Mouse (Mus musculus): ENCODE measurements around the gene Gm20388. TPM values are rescaled to one million over a fixed set of nuclear protein-coding genes. Genes with fewer than 3 reads are reported as not detected.

The Gm20388 gene
- total and polyA plus RNA-seq, 2 experiments from 2014 or later: 17.3 TPM; not detected in 1

GRCm38 (mm10) chr8:120372684-120373083 is 462.0 kb downstream of the Gm20388 start:
- Histone ChIP-seq H3K27ac (ENCODE audit: low read depth) (no peak overlapping the region), H3K27me3 (ENCODE audit: control insufficient read depth, insufficient read depth, low read length) (no peaks in the 10 kb centered on the region), H3K4me2 (ENCODE audit: low read depth, low read length) (no peak overlapping the region), H3K9ac (replicated peaks; ENCODE audit: low read depth, low read length) (no peak overlapping the region), H3K9me3 (replicated peaks; ENCODE audit: control insufficient read depth, low read length) (no peaks in the 10 kb centered on the region), H3K4me3 (ENCODE audit: low read depth, low read length) (no peak overlapping the region), H3K36me3 (replicated peaks; ENCODE audit: control insufficient read depth, insufficient read depth, low read length) (no peaks in the 10 kb centered on the region), H3K4me1 (ENCODE audit: control insufficient read depth, insufficient read depth) (peaks cover 73% of the 10 kb centered on the region)
- DNase-seq (ENCODE audit: low spot score) (no peak), ATAC-seq (ENCODE audit: insufficient read depth, low read depth) (no peak)
- 89% methylated on average over 6 of the region's 6 CpGs for WGBS
- TF ChIP-seq CTCF (IDR thresholded peaks at IDR 0.05; ENCODE audit: low read depth): no peak
- no peak for TF ChIP-seq EP300 (IDR thresholded peaks at IDR 0.05; ENCODE audit: low read depth)

- no peak overlapping the region for H3K4me2 ChIP-seq (ENCODE audit: low read depth, low read length)
- H3K4me3 ChIP-seq (ENCODE audit: low read depth, low read length): no peak overlapping the region
- WGBS: 76% methylated on average over 3 of the region's 3 CpGs
- no peak overlapping the region for H3K27ac ChIP-seq (ENCODE audit: low read depth)
- no peak for TF ChIP-seq CTCF (IDR thresholded peaks at IDR 0.05; ENCODE audit: low read depth)
- no peak for TF ChIP-seq EP300 (IDR thresholded peaks at IDR 0.05; ENCODE audit: low read depth)
- ATAC-seq (ENCODE audit: insufficient read depth, low read depth) (no peak), DNase-seq (ENCODE audit: low spot score) (no peak)
- no peak overlapping the region for H3K9ac ChIP-seq (replicated peaks; ENCODE audit: low read depth, low read length)
- no peaks in the 10 kb centered on the region for H3K27me3 ChIP-seq (ENCODE audit: control insufficient read depth, insufficient read depth, low read length)
- no peaks in the 10 kb centered on the region for H3K9me3 ChIP-seq (replicated peaks; ENCODE audit: control insufficient read depth, low read length)
- no peaks in the 10 kb centered on the region for H3K36me3 ChIP-seq (replicated peaks; ENCODE audit: control insufficient read depth, insufficient read depth, low read length)
- H3K4me1 ChIP-seq (ENCODE audit: control insufficient read depth, insufficient read depth): peaks cover 75% of the 10 kb centered on the region
Measured at GRCm38 (mm10) chr8:120373621-120374020, 463.0 kb downstream of the Gm20388 start.

DNA sequence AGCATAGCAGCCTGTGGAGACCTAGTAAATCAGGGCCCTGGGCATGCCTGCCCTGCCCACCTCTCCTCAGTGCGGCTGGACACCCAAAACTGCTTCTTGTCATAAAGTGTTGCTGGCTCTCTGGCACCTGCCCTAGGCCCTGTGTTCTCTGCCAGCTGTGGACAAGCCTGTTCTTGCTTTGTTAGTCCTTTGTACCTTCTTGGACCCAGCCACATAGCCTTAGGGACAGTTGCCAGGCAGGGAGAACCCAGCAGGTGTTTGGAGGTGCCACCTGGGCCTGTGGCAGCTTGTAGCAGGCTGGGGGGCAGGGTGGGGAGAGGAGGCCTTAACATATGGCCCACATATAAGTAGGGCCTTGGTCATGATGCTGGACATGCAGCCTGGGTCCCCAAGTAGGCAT is 463.4 kb downstream of the Gm20388 start:
- no peak overlapping the region for H3K27ac ChIP-seq (ENCODE audit: low read depth)
- WGBS: 56% methylated on average over 1 of the region's 1 CpGs
- no peak overlapping the region for H3K4me2 ChIP-seq (ENCODE audit: low read depth, low read length)
- TF ChIP-seq EP300 (IDR thresholded peaks at IDR 0.05; ENCODE audit: low read depth) (no peak), CTCF (IDR thresholded peaks at IDR 0.05; ENCODE audit: low read depth) (no peak)
- H3K27me3 ChIP-seq (ENCODE audit: control insufficient read depth, insufficient read depth, low read length): no peaks in the 10 kb centered on the region
- H3K9ac ChIP-seq (replicated peaks; ENCODE audit: low read depth, low read length): no peak overlapping the region
- DNase-seq (ENCODE audit: low spot score) (no peak), ATAC-seq (ENCODE audit: insufficient read depth, low read depth) (no peak)
- no peak overlapping the region for H3K4me3 ChIP-seq (ENCODE audit: low read depth, low read length)
- no peaks in the 10 kb centered on the region for H3K36me3 ChIP-seq (replicated peaks; ENCODE audit: control insufficient read depth, insufficient read depth, low read length)
- H3K4me1 ChIP-seq (ENCODE audit: control insufficient read depth, insufficient read depth): peaks cover 78% of the 10 kb centered on the region
- H3K9me3 ChIP-seq (replicated peaks; ENCODE audit: control insufficient read depth, low read length): no peaks in the 10 kb centered on the region

GRCm38 (mm10) chr8:120374514-120374913 is 463.9 kb downstream of the Gm20388 start:
- Histone ChIP-seq H3K4me2 (ENCODE audit: low read depth, low read length) (no peak overlapping the region), H3K4me3 (ENCODE audit: low read depth, low read length) (no peak overlapping the region), H3K9ac (replicated peaks; ENCODE audit: low read depth, low read length) (no peak overlapping the region), H3K4me1 (ENCODE audit: control insufficient read depth, insufficient read depth) (peaks cover 73% of the 10 kb centered on the region), H3K9me3 (replicated peaks; ENCODE audit: control insufficient read depth, low read length) (no peaks in the 10 kb centered on the region), H3K27ac (ENCODE audit: low read depth) (no peak overlapping the region), H3K36me3 (replicated peaks; ENCODE audit: control insufficient read depth, insufficient read depth, low read length) (no peaks in the 10 kb centered on the region), H3K27me3 (ENCODE audit: control insufficient read depth, insufficient read depth, low read length) (no peaks in the 10 kb centered on the region)
- DNase-seq (ENCODE audit: low spot score): no peak
- 69% methylated on average over 9 of the region's 9 CpGs for WGBS
- TF ChIP-seq CTCF (IDR thresholded peaks at IDR 0.05; ENCODE audit: low read depth) (no peak), EP300 (IDR thresholded peaks at IDR 0.05; ENCODE audit: low read depth) (no peak)
- ATAC-seq (ENCODE audit: insufficient read depth, low read depth): no peak

- Histone ChIP-seq H3K36me3 (replicated peaks; ENCODE audit: control insufficient read depth, insufficient read depth, low read length) (no peaks in the 10 kb centered on the region), H3K27me3 (ENCODE audit: control insufficient read depth, insufficient read depth, low read length) (no peaks in the 10 kb centered on the region), H3K9ac (replicated peaks; ENCODE audit: low read depth, low read length) (no peak overlapping the region), H3K27ac (ENCODE audit: low read depth) (no peak overlapping the region), H3K4me3 (ENCODE audit: low read depth, low read length) (no peak overlapping the region), H3K4me2 (ENCODE audit: low read depth, low read length) (no peak overlapping the region), H3K4me1 (ENCODE audit: control insufficient read depth, insufficient read depth) (peaks cover 67% of the 10 kb centered on the region), H3K9me3 (replicated peaks; ENCODE audit: control insufficient read depth, low read length) (no peaks in the 10 kb centered on the region)
- 66% methylated on average over 5 of the region's 5 CpGs for WGBS
- no peak for ATAC-seq (ENCODE audit: insufficient read depth, low read depth)
- no peak for TF ChIP-seq CTCF (IDR thresholded peaks at IDR 0.05; ENCODE audit: low read depth)
- no peak for TF ChIP-seq EP300 (IDR thresholded peaks at IDR 0.05; ENCODE audit: low read depth)
- DNase-seq (ENCODE audit: low spot score): no peak
Measured at GRCm38 (mm10) chr8:120375170-120375569, 464.5 kb downstream of the Gm20388 start.

GRCm38 (mm10) chr8:120376215-120376614 is 465.6 kb downstream of the Gm20388 start:
- Histone ChIP-seq H3K9me3 (replicated peaks; ENCODE audit: control insufficient read depth, low read length) (no peaks in the 10 kb centered on the region), H3K9ac (replicated peaks; ENCODE audit: low read depth, low read length) (no peak overlapping the region), H3K36me3 (replicated peaks; ENCODE audit: control insufficient read depth, insufficient read depth, low read length) (no peaks in the 10 kb centered on the region), H3K27ac (ENCODE audit: low read depth) (no peak overlapping the region), H3K27me3 (ENCODE audit: control insufficient read depth, insufficient read depth, low read length) (no peaks in the 10 kb centered on the region), H3K4me3 (ENCODE audit: low read depth, low read length) (no peak overlapping the region), H3K4me2 (ENCODE audit: low read depth, low read length) (no peak overlapping the region), H3K4me1 (ENCODE audit: control insufficient read depth, insufficient read depth) (peaks cover 64% of the 10 kb centered on the region)
- 86% methylated on average over 4 of the region's 4 CpGs for WGBS
- TF ChIP-seq CTCF (IDR thresholded peaks at IDR 0.05; ENCODE audit: low read depth) (no peak), EP300 (IDR thresholded peaks at IDR 0.05; ENCODE audit: low read depth) (no peak)
- DNase-seq (ENCODE audit: low spot score): no peak
- no peak for ATAC-seq (ENCODE audit: insufficient read depth, low read depth)
